Mouse (Mus musculus): ENCODE data around the gene Acox3. TPM values are rescaled to one million over a fixed set of nuclear protein-coding genes. Genes with fewer than 3 reads are reported as not detected.
"Not testable (repeated sequence)": the region's sequence is repeated elsewhere in the genome, so short reads cannot be mapped to it uniquely, and the experiment has no call there.

Gene Acox3
- total RNA-seq, 2 experiments from 2014 or later, result 24.2 to 26.1 TPM

- peak; percentile 92 for DNase-seq
- intact Hi-C loops (cut with DNase I), result no loop called here
These were observed 7.9 kb upstream of the Acox3 start, which contains the start of gene Trmt44 for GRCm38 (mm10) chr5:35574653-35575599. TSS of gene Trmt44 (minus strand) at chr5:35575070.

- no peak for DNase-seq
- intact Hi-C loops (cut with DNase I), result no loop called here
These were observed 6.3 kb upstream of the Acox3 start for GRCm38 (mm10) chr5:35576409-35577020.

DNA sequence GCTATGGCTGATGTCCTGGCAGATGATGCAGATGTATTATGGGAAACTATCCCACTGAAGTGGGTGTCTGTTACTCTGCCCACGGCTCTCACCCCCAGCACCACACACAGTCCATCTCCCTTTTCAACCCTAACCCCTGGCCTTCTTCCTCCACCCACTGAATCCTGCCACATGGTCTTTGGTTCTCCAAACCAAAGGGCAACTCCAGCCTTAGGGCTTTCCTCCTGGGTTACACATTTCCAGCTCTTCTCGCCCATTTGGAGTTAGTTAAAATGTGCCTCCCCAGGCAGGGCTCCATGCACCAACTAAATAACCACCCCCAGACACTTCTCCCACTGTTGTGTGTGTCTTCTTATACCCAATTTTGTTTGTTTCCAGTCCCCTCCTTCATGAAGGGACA is 4.4 kb upstream of the Acox3 start:
- DNase-seq, result no peak
- intact Hi-C loops (cut with DNase I), result no loop called here

- DNase-seq, result no peak
- intact Hi-C loops (cut with DNase I), result no loop called here
These were observed 3.5 kb upstream of the Acox3 start for GRCm38 (mm10) chr5:35579247-35579893.

- intact Hi-C loops (cut with DNase I), result no loop called here
- no peak for DNase-seq
These were observed 2.5 kb upstream of the Acox3 start for GRCm38 (mm10) chr5:35580156-35580922.

DNA sequence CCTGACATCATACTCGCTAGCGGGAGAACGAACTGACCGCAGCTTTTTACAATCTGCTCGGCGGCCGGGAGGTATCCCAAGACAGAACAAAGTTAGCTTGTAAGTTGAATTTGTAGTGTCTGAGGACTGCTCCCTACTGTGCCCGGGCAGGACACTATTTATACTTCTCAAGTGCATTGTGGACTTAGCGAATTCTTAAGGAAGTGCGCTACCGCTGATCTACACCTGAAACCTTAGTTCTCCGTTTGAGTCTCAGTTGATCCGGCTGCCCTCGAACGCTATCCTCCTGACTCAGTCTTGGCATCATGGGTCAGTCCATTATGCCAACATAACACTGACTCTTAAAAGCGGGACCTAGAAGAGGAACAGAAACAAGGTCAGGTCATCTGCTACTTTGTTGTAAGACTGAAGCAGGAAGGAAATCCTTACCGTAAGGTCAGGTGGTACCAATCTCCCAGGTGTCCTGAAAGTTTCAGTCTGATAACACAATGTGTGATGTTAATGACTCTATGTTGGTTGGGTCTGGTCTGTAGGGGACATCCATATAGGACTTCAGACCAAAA is 462 bp downstream of the Acox3 start:
- intact Hi-C loops (cut with DNase I), result no loop called here
- no peak for DNase-seq

DNA sequence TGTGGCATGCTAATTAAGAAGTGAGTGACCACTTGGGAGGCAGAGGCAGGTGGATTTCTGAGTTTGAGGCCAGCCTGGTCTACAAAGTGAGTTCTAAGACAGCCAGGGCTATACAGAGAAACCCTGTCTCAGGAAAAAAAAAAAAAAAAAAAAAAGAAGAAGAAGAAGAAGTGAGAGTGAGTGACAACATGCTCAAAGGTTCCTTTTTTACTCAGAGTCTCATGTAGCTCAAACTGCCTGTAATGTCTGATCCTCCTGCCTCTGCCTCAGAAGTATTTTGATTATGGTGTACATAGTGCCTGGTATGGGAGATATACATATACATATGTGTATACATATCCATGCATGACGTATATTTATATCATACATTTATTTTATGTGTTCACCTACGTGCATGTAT is 1.4 kb downstream of the Acox3 start:
- DNase-seq; intact Hi-C loops (cut with DNase I): not testable (repeated sequence)

GRCm38 (mm10) chr5:35591497-35591896 is 8.7 kb downstream of the Acox3 start:
- intact Hi-C loops (cut with DNase I), result loop anchor here (10.0 kb wide), 1 partner anchor 263 kb away; no protein-coding TSS in a partner anchor

GRCm38 (mm10) chr5:35592081-35592736 is 9.4 kb downstream of the Acox3 start:
- DNase-seq, result no peak
- intact Hi-C loops (cut with DNase I), result loop anchor here (10.0 kb wide), 1 partner anchor 263 kb away; no protein-coding TSS in a partner anchor

More at GRCm38 (mm10) chr5:35591497-35591896, 8.7 kb downstream of the Acox3 start:
- no peak for DNase-seq

DNA sequence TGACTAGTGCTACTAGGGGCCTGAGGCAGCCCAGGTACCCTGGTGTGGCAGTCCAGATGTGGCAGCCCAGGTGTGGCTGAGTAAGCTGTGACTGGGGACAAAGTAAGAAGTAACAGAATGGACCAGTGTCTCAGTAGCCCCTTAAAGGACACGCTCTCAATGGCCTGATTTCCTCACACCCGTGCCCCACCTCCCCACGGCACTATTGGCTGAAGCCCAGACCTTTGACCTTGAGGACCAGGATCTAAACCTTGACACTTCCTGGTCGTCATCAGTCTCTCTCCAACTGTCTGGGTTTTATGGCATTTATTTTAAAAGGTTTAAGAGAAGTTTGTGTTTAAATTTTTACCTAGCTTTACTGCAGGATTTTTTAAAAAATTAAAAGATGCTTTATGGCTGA is 10.0 kb downstream of the Acox3 start:
- intact Hi-C loops (cut with DNase I), result loop anchor here (10.0 kb wide), 1 partner anchor 262 kb away; no protein-coding TSS in a partner anchor
- DNase-seq, result no peak

DNA sequence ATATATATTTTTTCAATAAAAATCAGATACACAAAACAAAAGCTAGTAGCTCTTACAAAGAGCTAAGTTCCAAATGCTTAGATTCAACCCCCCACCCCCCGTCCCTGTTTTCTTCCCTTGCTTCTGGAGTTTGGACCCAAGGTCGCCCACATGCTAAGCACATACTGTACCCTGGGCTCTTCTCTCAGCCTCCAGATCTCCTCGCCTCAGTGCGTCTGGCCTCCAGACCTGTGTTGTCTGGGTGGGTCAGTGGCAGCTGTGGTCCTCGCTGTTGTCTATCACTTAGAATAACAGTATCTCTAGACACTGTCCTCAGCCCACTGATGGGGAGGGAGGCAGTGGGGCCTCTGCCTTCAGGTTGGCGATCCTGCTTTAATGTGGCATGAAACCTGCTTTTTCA is 10.4 kb downstream of the Acox3 start:
- intact Hi-C loops (cut with DNase I), result loop anchor here (10.0 kb wide), 1 partner anchor 262 kb away; no protein-coding TSS in a partner anchor
- DNase-seq, result no peak

GRCm38 (mm10) chr5:35594768-35595167 is 11.9 kb downstream of the Acox3 start:
- intact Hi-C loops (cut with DNase I), result loop anchor here (2.0 to 10.0 kb wide), 4 partner anchors 88 to 260 kb away; partner anchors contain the start of gene Ablim2
- no peak for DNase-seq

- intact Hi-C loops (cut with DNase I), result loop anchor here (2.0 to 10.0 kb wide), 4 partner anchors 87 to 259 kb away; partner anchors contain the start of gene Ablim2
- DNase-seq, result peak; percentile 71
These were observed 12.9 kb downstream of the Acox3 start for GRCm38 (mm10) chr5:35595706-35596105.

DNA sequence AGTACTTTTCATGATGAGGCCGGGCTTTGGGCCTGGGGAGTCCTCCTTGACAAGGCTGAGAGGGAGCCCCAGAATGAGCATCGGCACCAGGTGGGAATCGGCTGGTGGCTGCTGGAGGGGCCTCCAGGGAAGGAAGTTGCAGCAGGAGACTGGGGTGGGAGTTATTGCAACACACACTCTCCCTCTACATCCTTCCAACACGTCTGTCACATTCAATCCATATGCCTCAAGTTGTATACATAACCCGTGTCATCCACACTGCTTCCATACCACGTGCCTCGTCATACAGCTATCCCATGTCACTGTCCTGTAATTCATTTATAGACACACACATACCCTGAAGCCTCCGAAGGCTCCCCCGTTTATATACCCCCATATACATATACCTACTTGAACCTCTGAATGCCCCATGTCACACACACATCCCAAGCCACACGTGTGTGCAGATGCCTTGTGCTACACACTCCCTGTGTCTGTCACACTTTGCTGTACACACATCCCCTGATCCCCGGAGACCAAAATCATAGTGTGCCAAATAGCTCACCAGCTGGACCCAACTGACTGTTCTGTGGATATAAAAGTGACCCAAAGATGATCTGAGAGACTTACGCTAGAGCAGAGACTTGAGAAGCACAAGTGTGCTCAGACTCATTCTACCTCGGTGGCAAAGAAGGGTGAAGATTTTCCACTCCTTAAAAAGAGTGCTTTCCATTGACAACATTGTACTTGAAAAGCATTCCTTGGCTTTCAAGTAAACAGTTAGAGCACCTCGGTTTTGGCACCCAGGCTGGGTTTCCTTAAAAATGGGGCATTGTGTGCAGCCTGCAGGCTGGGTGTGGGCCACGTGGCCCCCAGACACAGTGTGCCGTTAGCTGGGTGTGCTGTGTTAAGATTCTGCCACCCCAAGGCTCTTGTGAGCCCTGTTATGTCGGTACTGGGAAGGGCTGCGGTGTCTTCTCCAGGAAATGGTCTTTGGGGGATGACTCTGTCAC is 13.6 kb downstream of the Acox3 start:
- DNase-seq, result no peak
- intact Hi-C loops (cut with DNase I), result loop anchor here (5.0 to 10.0 kb wide), 3 partner anchors 86 to 258 kb away; partner anchors contain the start of gene Ablim2

- DNase-seq, result no peak
- intact Hi-C loops (cut with DNase I), result no loop called here
These were observed 17.4 kb downstream of the Acox3 start for GRCm38 (mm10) chr5:35600233-35600632.

- no peak for DNase-seq
- intact Hi-C loops (cut with DNase I), result no loop called here
These were observed 18.7 kb downstream of the Acox3 start for GRCm38 (mm10) chr5:35601526-35601925.

GRCm38 (mm10) chr5:35605355-35605754 is 22.5 kb downstream of the Acox3 start:
- intact Hi-C loops (cut with DNase I), result no loop called here
- DNase-seq, result no peak

DNA sequence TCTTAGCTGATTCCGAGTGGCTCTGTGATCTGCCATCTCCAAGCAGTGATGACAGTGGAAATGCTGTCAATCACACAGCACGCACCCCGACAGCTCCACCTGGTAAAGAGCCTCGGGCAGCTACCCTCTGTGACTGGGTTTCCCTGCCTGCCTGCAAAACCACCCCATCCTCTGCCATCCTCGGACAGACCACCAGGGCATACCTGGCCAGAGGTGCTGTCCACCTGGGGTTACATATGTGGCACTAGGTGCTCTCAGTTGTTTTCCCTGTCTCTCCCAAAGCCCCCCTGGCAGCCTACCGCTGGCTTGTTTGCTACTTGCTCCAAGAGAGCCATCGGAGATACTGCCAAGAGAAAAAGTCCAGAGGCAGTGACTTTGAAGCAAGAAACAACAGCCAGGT is 24.0 kb downstream of the Acox3 start:
- DNase-seq, result no peak
- intact Hi-C loops (cut with DNase I), result no loop called here
